Mouse (Mus musculus) thymus, adult 2 months (tissue): Measurements from ENCODE around the gene Rsad1.

Source experiments
- CTCF ChIP-seq: fragments of 200-500 bp; IDR thresholded peaks from 2 replicates; pipeline ENCODE4 v1.5.1; 2012; ENCODE audit warnings: mild to moderate bottlenecking, control low read depth, low read length, moderate library complexity, borderline replicate concordance; ENCODE audit not compliant: control insufficient read depth, poor library complexity, insufficient read depth; ENCODE audit errors: extremely low read depth
- POLR2A ChIP-seq: fragments of 200-500 bp; IDR thresholded peaks from 2 replicates; pipeline ENCODE4 v1.6.1; 2012; ENCODE audit warnings: mild to moderate bottlenecking, low read length, control low read depth, moderate library complexity; ENCODE audit not compliant: control insufficient read depth, poor library complexity, insufficient read depth; ENCODE audit errors: extremely low read depth

- TF ChIP-seq POLR2A (no peak), CTCF (no peak)
Observed at GRCm38 (mm10) chr11:94571850-94572249, 22.8 kb upstream of the Rsad1 start.
